In genomic region chr4:107984282-107984981, GRCm38 (mm10) we compare ENCODE assay signal across 9 mouse cellular contexts. TPM values are rescaled to one million over a fixed set of nuclear protein-coding genes. Genes with fewer than 3 reads are reported as not detected.
A peak's percentile ranks its signal among the peaks of the same experiment; 100 is the strongest.
DNase-seq lines count a peak whose midpoint lies in the region; ATAC-seq and TF ChIP-seq lines count a peak whose summit lies in the region.
"Had no signal": no experiment of that assay in that cellular context is flagged by ENCODE, and none has a peak within 500 bp of the region (broad histone marks: within the 10 kb centered on the region; RNA-seq: fewer than 3 reads in every experiment).

No protein-coding gene starts in this region.

- no peak overlapping the region for H3K4me2 ChIP-seq in liver, embryonic 11.5 days
- H3K4me2 ChIP-seq: neural tube, embryonic 13.5 days had no signal

- 77% methylated on average over 7 of the region's 7 CpGs for WGBS in heart, embryonic 10.5 days
- 45% methylated on average over 7 of the region's 7 CpGs for WGBS in kidney, adult 2 months
- WGBS in liver, embryonic 11.5 days = 76% methylated on average over 7 of the region's 7 CpGs

- intact Hi-C loops in left cerebral cortex, postnatal 10 days (cut with DNase I) = no loop called here

- H3K36me3 ChIP-seq in heart, embryonic 10.5 days = no peaks in the 10 kb centered on the region
- H3K36me3 ChIP-seq in kidney, adult 2 months (ENCODE audit: control insufficient read depth, insufficient read depth, low read length) = no peaks in the 10 kb centered on the region
- no peaks in the 10 kb centered on the region for H3K36me3 ChIP-seq in liver, embryonic 11.5 days (ENCODE audit: control insufficient read depth, insufficient read depth, low read length)
- H3K36me3 ChIP-seq: neural tube, embryonic 13.5 days had no signal

- no peak for TF ChIP-seq POLR2A in kidney, adult 2 months (IDR thresholded peaks at IDR 0.05; ENCODE audit: low read depth, low read length)

- ATAC-seq in liver, embryonic 11.5 days (replicated peaks; ENCODE audit: low FRiP score) = no peak
- no peak for ATAC-seq in granulocyte monocyte progenitor cell, adult 5-6 weeks (replicated peaks; ENCODE audit: poor library complexity, severe bottlenecking)

- peaks cover 15% of the 10 kb centered on the region for H3K27me3 ChIP-seq in heart, embryonic 10.5 days (ENCODE audit: insufficient read depth, poor library complexity, severe bottlenecking)
- H3K27me3 ChIP-seq in kidney, adult 2 months (replicated peaks; ENCODE audit: control insufficient read depth, insufficient read depth, low read length) = no peaks in the 10 kb centered on the region
- 0 out of 2 replicates have a peak, but pooled peaks cover 5% of the 10 kb centered on the region for H3K27me3 ChIP-seq in liver, embryonic 11.5 days (replicated peaks; ENCODE audit: control insufficient read depth, insufficient read depth, low read length)
- H3K27me3 ChIP-seq: neural tube, embryonic 13.5 days had no signal

- no peak overlapping the region for H3K4me3 ChIP-seq in heart, embryonic 10.5 days
- H3K4me3 ChIP-seq in kidney, adult 2 months (ENCODE audit: insufficient read depth, low read depth, low read length) = no peak overlapping the region
- no peak overlapping the region for H3K4me3 ChIP-seq in liver, embryonic 11.5 days (ENCODE audit: low read depth, low read length)
- H3K4me3 ChIP-seq: neural tube, embryonic 13.5 days had no signal

- H3K27ac ChIP-seq in heart, embryonic 10.5 days = no peak overlapping the region
- peak overlapping the region; percentile 42; the same call in 1 of the 2 replicates for H3K27ac ChIP-seq in kidney, adult 2 months (ENCODE audit: insufficient read depth, low read depth, low read length)
- no peak overlapping the region for H3K27ac ChIP-seq in liver, embryonic 11.5 days (ENCODE audit: low read depth, low read length)
- H3K27ac ChIP-seq: neural tube, embryonic 13.5 days had no signal

- no peak overlapping the region for H3K9ac ChIP-seq in liver, embryonic 11.5 days (ENCODE audit: low read depth, low read length)
- H3K9ac ChIP-seq: neural tube, embryonic 13.5 days had no signal

- peaks cover 19% of the 10 kb centered on the region for H3K4me1 ChIP-seq in heart, embryonic 10.5 days
- H3K4me1 ChIP-seq in kidney, adult 2 months (ENCODE audit: control insufficient read depth, insufficient read depth, low read length) = no peaks in the 10 kb centered on the region
- no peaks in the 10 kb centered on the region for H3K4me1 ChIP-seq in liver, embryonic 11.5 days (replicated peaks; ENCODE audit: control insufficient read depth, insufficient read depth, low read length)

- DNase-seq in heart, adult 11 months = peak; percentile 98
- DNase-seq in heart, embryonic 10.5 days (ENCODE audit: low spot score) = no peak
- peak; percentile 63 to 65 for DNase-seq in frontal cortex, postnatal 10 days (ENCODE audit: low spot score in 2 of 2)
- DNase-seq in kidney, adult 2 months = peak; percentile 82
- DNase-seq in left cerebral cortex, postnatal 10 days (ENCODE audit: extremely low spot score in 1 of 2, low spot score in 2 of 2) = peak; percentile 82 to 84
- DNase-seq in ovary, postnatal 36 days (ENCODE audit: low spot score) = peak; percentile 56
- no peak for DNase-seq in liver, embryonic 11.5 days (ENCODE audit: low spot score)

- no peak for TF ChIP-seq CTCF in kidney, adult 2 months (conservative IDR thresholded peaks at IDR 0.05; ENCODE audit: insufficient read depth, insufficient read length, low read depth, low read length)

- no peaks in the 10 kb centered on the region for H3K9me3 ChIP-seq in heart, embryonic 10.5 days
- no peaks in the 10 kb centered on the region for H3K9me3 ChIP-seq in liver, embryonic 11.5 days (ENCODE audit: control insufficient read depth, low read length)
- H3K9me3 ChIP-seq: neural tube, embryonic 13.5 days had no signal

RNA-seq across cellular contexts. Expression of gene Slc1a7, which starts 16.3 kb away (rescaled TPM):
- not detected in 2 replicates for polyA plus RNA-seq in heart, embryonic 10.5 days (2016; fragmentation: Nextera tagmentation; extraction: Ambion mirVana)
- polyA plus RNA-seq in kidney, adult 2 months (2012; rRNA removed) = 0.03 and 0.16 TPM in 2 replicates
- not detected for total RNA-seq in left cerebral cortex, postnatal 10 days (2021)
- not detected in 2 replicates for polyA plus RNA-seq in liver, embryonic 11.5 days (2014; fragmentation: Nextera tagmentation; extraction: Ambion mirVana)
- not detected in 2 replicates for total RNA-seq in granulocyte monocyte progenitor cell, adult 5-6 weeks (2014; fragmentation: Nextera tagmentation)
- total RNA-seq in granulocyte monocyte progenitor cell, adult 5-6 weeks (2017) = not detected in 2 replicates
- polyA plus RNA-seq: neural tube, embryonic 13.5 days had no signal

Comparison
In these comparisons a context has a peak if more than half of its experiments do, and no peak if none do; other contexts are left out.
1. DNase-seq: peak in heart, adult 11 months (single experiment), frontal cortex, postnatal 10 days (2 of 2), kidney, adult 2 months (single experiment), left cerebral cortex, postnatal 10 days (2 of 2) and ovary, postnatal 36 days (single experiment); none in heart, embryonic 10.5 days (single experiment) and liver, embryonic 11.5 days (single experiment).